Mouse (Mus musculus): ENCODE data around the gene Map7d1. TPM values are rescaled to one million over a fixed set of nuclear protein-coding genes. Genes with fewer than 3 reads are reported as not detected.

The Map7d1 gene
- polyA plus RNA-seq (2014; fragmentation: Nextera tagmentation; extraction: Ambion mirVana) = 54.8 and 67.8 TPM in 2 replicates

GRCm38 (mm10) chr4:126256131-126256791 lies at the start of gene Map7d1:
Map7d1 (minus strand) TSS chr4:126256343.
- no peaks in the 10 kb centered on the region for H3K9me3 ChIP-seq (replicated peaks; ENCODE audit: control insufficient read depth, low read length)
- peak; percentile 88 for ATAC-seq
- no peaks in the 10 kb centered on the region for H3K27me3 ChIP-seq (replicated peaks; ENCODE audit: control insufficient read depth, insufficient read depth, low read length)
- peak within 1 kb of the TSS; percentile 99 for H3K4me3 ChIP-seq (ENCODE audit: low read depth, low read length)
- peak; percentile 87 for DNase-seq (ENCODE audit: low spot score)
- WGBS = under 1% methylated on average over 57 of the region's 59 CpGs
- peak within 1 kb of the TSS; percentile 90 for H3K27ac ChIP-seq (ENCODE audit: low read depth, low read length)
- H3K4me2 ChIP-seq (ENCODE audit: low read length) = peak within 1 kb of the TSS; percentile 87
- no peaks in the 10 kb centered on the region for H3K36me3 ChIP-seq (ENCODE audit: control insufficient read depth, insufficient read depth, low read length)
- peak within 1 kb of the TSS; percentile 99 for H3K9ac ChIP-seq (ENCODE audit: low read length)
- peaks cover 42% of the 10 kb centered on the region for H3K4me1 ChIP-seq (ENCODE audit: control insufficient read depth, insufficient read depth, low read length)

GRCm38 (mm10) chr4:126305428-126305827 lies 49.3 kb upstream of the Map7d1 start:
- H3K36me3 ChIP-seq (ENCODE audit: control insufficient read depth, insufficient read depth, low read length) = no peaks in the 10 kb centered on the region
- H3K9ac ChIP-seq (ENCODE audit: low read length) = no peak overlapping the region
- ATAC-seq (no peak), DNase-seq (ENCODE audit: low spot score) (no peak)
- H3K27ac ChIP-seq (ENCODE audit: low read depth, low read length) = no peak overlapping the region
- H3K4me3 ChIP-seq (ENCODE audit: low read depth, low read length) = no peak overlapping the region
- no peaks in the 10 kb centered on the region for H3K4me1 ChIP-seq (ENCODE audit: control insufficient read depth, insufficient read depth, low read length)
- no peak overlapping the region for H3K4me2 ChIP-seq (ENCODE audit: low read length)
- H3K27me3 ChIP-seq (replicated peaks; ENCODE audit: control insufficient read depth, insufficient read depth, low read length) = peaks cover 28% of the 10 kb centered on the region
- WGBS = 97% methylated on average over 1 of the region's 1 CpGs
- peaks cover 4% of the 10 kb centered on the region; the same call in 1 of the 2 replicates for H3K9me3 ChIP-seq (replicated peaks; ENCODE audit: control insufficient read depth, low read length)

GRCm38 (mm10) chr4:126303877-126304276 lies 47.7 kb upstream of the Map7d1 start:
- no peaks in the 10 kb centered on the region for H3K36me3 ChIP-seq (ENCODE audit: control insufficient read depth, insufficient read depth, low read length)
- no peak overlapping the region for H3K4me3 ChIP-seq (ENCODE audit: low read depth, low read length)
- peaks cover 40% of the 10 kb centered on the region for H3K27me3 ChIP-seq (replicated peaks; ENCODE audit: control insufficient read depth, insufficient read depth, low read length)
- peaks cover 4% of the 10 kb centered on the region; the same call in 1 of the 2 replicates for H3K9me3 ChIP-seq (replicated peaks; ENCODE audit: control insufficient read depth, low read length)
- no peak for DNase-seq (ENCODE audit: low spot score)
- H3K4me1 ChIP-seq (ENCODE audit: control insufficient read depth, insufficient read depth, low read length) = no peaks in the 10 kb centered on the region
- no peak overlapping the region for H3K9ac ChIP-seq (ENCODE audit: low read length)
- ATAC-seq = no peak
- 51% methylated on average over 4 of the region's 4 CpGs for WGBS
- H3K4me2 ChIP-seq (ENCODE audit: low read length) = no peak overlapping the region
- no peak overlapping the region for H3K27ac ChIP-seq (ENCODE audit: low read depth, low read length)

GRCm38 (mm10) chr4:126301584-126302309 lies 45.6 kb upstream of the Map7d1 start:
- ATAC-seq (no peak), DNase-seq (ENCODE audit: low spot score) (no peak)
- Histone ChIP-seq H3K4me2 (ENCODE audit: low read length) (no peak overlapping the region), H3K4me1 (ENCODE audit: control insufficient read depth, insufficient read depth, low read length) (no peaks in the 10 kb centered on the region), H3K27ac (ENCODE audit: low read depth, low read length) (no peak overlapping the region), H3K9me3 (replicated peaks; ENCODE audit: control insufficient read depth, low read length) (peaks cover 4% of the 10 kb centered on the region; the same call in 1 of the 2 replicates), H3K9ac (ENCODE audit: low read length) (peak overlapping the region; percentile 10; the same call in 1 of the 2 replicates), H3K27me3 (replicated peaks; ENCODE audit: control insufficient read depth, insufficient read depth, low read length) (peaks cover 53% of the 10 kb centered on the region), H3K36me3 (ENCODE audit: control insufficient read depth, insufficient read depth, low read length) (no peaks in the 10 kb centered on the region), H3K4me3 (ENCODE audit: low read depth, low read length) (peak overlapping the region; percentile 11; the same call in 1 of the 2 replicates)
- WGBS = 3% methylated on average over 27 of the region's 27 CpGs

GRCm38 (mm10) chr4:126300916-126301583 lies 44.9 kb upstream of the Map7d1 start:
- Histone ChIP-seq H3K27me3 (replicated peaks; ENCODE audit: control insufficient read depth, insufficient read depth, low read length) (peaks cover 56% of the 10 kb centered on the region), H3K4me3 (ENCODE audit: low read depth, low read length) (peak overlapping the region; percentile 11; the same call in 1 of the 2 replicates), H3K4me2 (ENCODE audit: low read length) (peak overlapping the region; percentile 39), H3K9ac (ENCODE audit: low read length) (peak overlapping the region; percentile 10; the same call in 1 of the 2 replicates), H3K9me3 (replicated peaks; ENCODE audit: control insufficient read depth, low read length) (peaks cover 3% of the 10 kb centered on the region; the same call in 1 of the 2 replicates), H3K4me1 (ENCODE audit: control insufficient read depth, insufficient read depth, low read length) (no peaks in the 10 kb centered on the region), H3K36me3 (ENCODE audit: control insufficient read depth, insufficient read depth, low read length) (no peaks in the 10 kb centered on the region), H3K27ac (ENCODE audit: low read depth, low read length) (no peak overlapping the region)
- ATAC-seq (no peak), DNase-seq (ENCODE audit: low spot score) (no peak)
- 1% methylated on average over 50 of the region's 50 CpGs for WGBS

GRCm38 (mm10) chr4:126296617-126297101 lies 40.5 kb upstream of the Map7d1 start:
- under 1% methylated on average over 34 of the region's 34 CpGs for WGBS
- Histone ChIP-seq H3K9ac (ENCODE audit: low read length) (peak overlapping the region; percentile 57; the same call in 1 of the 2 replicates), H3K4me3 (ENCODE audit: low read depth, low read length) (peak overlapping the region; percentile 24), H3K27ac (ENCODE audit: low read depth, low read length) (no peak overlapping the region), H3K9me3 (replicated peaks; ENCODE audit: control insufficient read depth, low read length) (no peaks in the 10 kb centered on the region), H3K4me2 (ENCODE audit: low read length) (peak overlapping the region; percentile 52), H3K27me3 (replicated peaks; ENCODE audit: control insufficient read depth, insufficient read depth, low read length) (peaks cover 44% of the 10 kb centered on the region), H3K36me3 (ENCODE audit: control insufficient read depth, insufficient read depth, low read length) (no peaks in the 10 kb centered on the region), H3K4me1 (ENCODE audit: control insufficient read depth, insufficient read depth, low read length) (no peaks in the 10 kb centered on the region)
- DNase-seq (ENCODE audit: low spot score) (peak; percentile 51), ATAC-seq (no peak)

- DNase-seq (ENCODE audit: low spot score) (no peak), ATAC-seq (no peak)
- Histone ChIP-seq H3K9ac (ENCODE audit: low read length) (no peak overlapping the region), H3K4me1 (ENCODE audit: control insufficient read depth, insufficient read depth, low read length) (no peaks in the 10 kb centered on the region), H3K9me3 (replicated peaks; ENCODE audit: control insufficient read depth, low read length) (no peaks in the 10 kb centered on the region), H3K27ac (ENCODE audit: low read depth, low read length) (no peak overlapping the region), H3K4me3 (ENCODE audit: low read depth, low read length) (no peak overlapping the region), H3K4me2 (ENCODE audit: low read length) (no peak overlapping the region), H3K27me3 (replicated peaks; ENCODE audit: control insufficient read depth, insufficient read depth, low read length) (peaks cover 37% of the 10 kb centered on the region), H3K36me3 (ENCODE audit: control insufficient read depth, insufficient read depth, low read length) (no peaks in the 10 kb centered on the region)
- WGBS = 34% methylated on average over 4 of the region's 4 CpGs
These were observed 39.8 kb upstream of the Map7d1 start for GRCm38 (mm10) chr4:126295937-126296336.

- Histone ChIP-seq H3K4me3 (ENCODE audit: low read depth, low read length) (no peak overlapping the region), H3K9ac (ENCODE audit: low read length) (no peak overlapping the region), H3K4me1 (ENCODE audit: control insufficient read depth, insufficient read depth, low read length) (no peaks in the 10 kb centered on the region), H3K36me3 (ENCODE audit: control insufficient read depth, insufficient read depth, low read length) (no peaks in the 10 kb centered on the region), H3K27ac (ENCODE audit: low read depth, low read length) (no peak overlapping the region), H3K27me3 (replicated peaks; ENCODE audit: control insufficient read depth, insufficient read depth, low read length) (peaks cover 32% of the 10 kb centered on the region), H3K4me2 (ENCODE audit: low read length) (no peak overlapping the region), H3K9me3 (replicated peaks; ENCODE audit: control insufficient read depth, low read length) (no peaks in the 10 kb centered on the region)
- 61% methylated on average over 6 of the region's 6 CpGs for WGBS
- ATAC-seq = no peak
- DNase-seq (ENCODE audit: low spot score) = no peak
These were observed 39.0 kb upstream of the Map7d1 start for GRCm38 (mm10) chr4:126295152-126295551.
